Mouse (Mus musculus): ENCODE data around the gene Hjurp. TPM values are rescaled to one million over a fixed set of nuclear protein-coding genes. Genes with fewer than 3 reads are reported as not detected.

Hjurp gene
- total and polyA plus RNA-seq, 3 experiments = 59.4 to 103 (median 76.3) TPM

DNA sequence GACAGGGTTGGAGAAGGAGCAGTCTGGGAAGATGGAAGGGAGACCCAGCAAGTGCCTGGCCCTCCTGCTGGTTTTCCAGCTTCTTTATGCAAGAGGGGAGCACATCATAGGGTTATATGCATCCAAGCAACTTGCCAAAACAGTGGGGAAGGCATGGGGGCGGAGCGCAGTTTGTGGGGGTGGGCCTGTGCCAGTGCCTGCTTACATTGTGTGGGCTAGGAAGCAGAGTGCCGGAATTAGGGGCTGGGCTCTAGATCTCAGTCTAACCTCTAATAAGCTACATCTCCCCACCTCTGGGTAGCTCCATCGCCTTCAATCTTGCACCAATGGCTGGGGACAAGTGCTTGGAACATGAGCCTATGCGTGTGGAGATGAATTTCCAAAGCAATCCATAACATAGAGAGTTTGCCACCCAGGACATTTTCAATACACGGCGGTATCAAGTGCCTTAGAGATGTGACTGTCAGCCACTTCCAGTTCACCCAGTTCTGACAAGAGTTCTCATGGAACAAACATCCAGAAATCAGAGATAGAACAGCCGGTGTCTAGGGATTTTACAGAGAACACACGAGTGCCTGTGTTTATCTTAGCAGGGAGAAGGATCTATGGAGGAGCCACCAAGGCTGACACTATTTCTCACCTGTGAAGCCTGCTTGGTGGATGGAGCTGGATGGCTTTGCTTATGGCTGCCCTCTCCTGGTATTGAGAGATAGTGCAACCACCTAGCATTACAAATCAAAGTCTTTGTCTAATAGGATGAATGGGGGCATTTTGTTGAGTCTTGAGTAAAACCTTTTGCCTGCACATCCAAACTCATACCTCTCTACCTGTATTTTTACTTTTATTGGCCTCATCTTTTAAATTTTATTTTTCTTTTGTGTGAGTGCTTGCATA lies 23.9 kb upstream of the Hjurp start:
- Histone ChIP-seq H3K4me1 (ENCODE audit: control insufficient read depth in 1 of 2, insufficient read depth in 2 of 2, low read length in 2 of 2) (no peaks in the 10 kb centered on the region), H3K9ac (ENCODE audit: control insufficient read depth, low read depth, low read length, poor library complexity, severe bottlenecking) (no peak overlapping the region), H3K27ac (ENCODE audit: control insufficient read depth, low read depth, low read length) (no peak overlapping the region), H3K79me2 (ENCODE audit: control insufficient read depth, insufficient read depth, low read length, poor library complexity) (no peaks in the 10 kb centered on the region), H3K4me3 (ENCODE audit: control insufficient read depth in 1 of 2, insufficient read depth in 1 of 2, low read depth in 2 of 2, low read length in 2 of 2) (no peak overlapping the region), H3K9me3 (replicated peaks; ENCODE audit: insufficient read depth, low read length) (no peaks in the 10 kb centered on the region), H3K27me3 (ENCODE audit: control insufficient read depth in 1 of 2, insufficient read depth in 2 of 2, low read length in 2 of 2) (no peaks in the 10 kb centered on the region), H3K36me3 (ENCODE audit: control insufficient read depth in 1 of 2, insufficient read depth in 2 of 2, low read length in 2 of 2) (no peaks in the 10 kb centered on the region)
- peak; percentile 63 for DNase-seq (ENCODE audit: low read depth, low spot score)
- TF ChIP-seq MAX (IDR thresholded peaks at IDR 0.05; ENCODE audit: low read length) (no peak), MXI1 (IDR thresholded peaks at IDR 0.05; ENCODE audit: low read depth, low read length) (no peak), RAD21 (IDR thresholded peaks at IDR 0.05; ENCODE audit: low read depth, low read length) (peak; percentile 37), ZKSCAN1 (IDR thresholded peaks at IDR 0.05; ENCODE audit: low read depth, low read length) (no peak), ZNF384 (IDR thresholded peaks at IDR 0.05; ENCODE audit: low read depth, low read length) (no peak), TAL1 (IDR thresholded peaks at IDR 0.05; ENCODE audit: low read length) (no peak), SIN3A (IDR thresholded peaks at IDR 0.05; ENCODE audit: low read length) (no peak), NELFE (IDR thresholded peaks at IDR 0.05; ENCODE audit: low read depth, low read length) (no peak), ZC3H11A (IDR thresholded peaks at IDR 0.05; ENCODE audit: low read depth, low read length) (no peak), MYB (IDR thresholded peaks at IDR 0.05; ENCODE audit: low read depth, low read length) (no peak), ETS1 (IDR thresholded peaks at IDR 0.05; ENCODE audit: low read depth, low read length) (no peak), TBP (IDR thresholded peaks at IDR 0.05; ENCODE audit: low read depth, low read length) (no peak), SMC3 (IDR thresholded peaks at IDR 0.05; ENCODE audit: low read depth, low read length) (peak; percentile 46), GABPA (IDR thresholded peaks at IDR 0.05; ENCODE audit: low read depth, low read length) (no peak), MAFK (IDR thresholded peaks at IDR 0.05; ENCODE audit: borderline replicate concordance, low read depth, low read length) (no peak), ELF1 (IDR thresholded peaks at IDR 0.05; ENCODE audit: low read depth, low read length) (no peak), USF1 (IDR thresholded peaks at IDR 0.05; ENCODE audit: low read depth, low read length) (no peak), BHLHE40 (IDR thresholded peaks at IDR 0.05; ENCODE audit: borderline replicate concordance, low read depth, low read length) (no peak), CTCF (IDR thresholded peaks at IDR 0.05 in 2 of 3, conservative IDR thresholded peaks at IDR 0.05 in 1 of 3; ENCODE audit: control insufficient read depth in 1 of 3, insufficient read depth in 1 of 3, low read depth in 2 of 3, low read length in 3 of 3, poor library complexity in 1 of 3, severe bottlenecking in 1 of 3) (peak; percentile 37 to 59 (median 54); a peak in 5 of 6 replicates), CHD2 (IDR thresholded peaks at IDR 0.05; ENCODE audit: low read length) (no peak), USF2 (IDR thresholded peaks at IDR 0.05; ENCODE audit: borderline replicate concordance in 1 of 2, insufficient read depth in 1 of 2, low read depth in 1 of 2, low read length in 2 of 2) (no peak)
